Mouse (Mus musculus) layer of hippocampus, adult 11-12 months (tissue): ENCODE data around the gene Opcml.

Experiments used
- DNase-seq: peaks from one replicate; pipeline ENCODE4 v3.0.0; 2022; ENCODE audit warnings: low spot score

Gene Opcml

DNA sequence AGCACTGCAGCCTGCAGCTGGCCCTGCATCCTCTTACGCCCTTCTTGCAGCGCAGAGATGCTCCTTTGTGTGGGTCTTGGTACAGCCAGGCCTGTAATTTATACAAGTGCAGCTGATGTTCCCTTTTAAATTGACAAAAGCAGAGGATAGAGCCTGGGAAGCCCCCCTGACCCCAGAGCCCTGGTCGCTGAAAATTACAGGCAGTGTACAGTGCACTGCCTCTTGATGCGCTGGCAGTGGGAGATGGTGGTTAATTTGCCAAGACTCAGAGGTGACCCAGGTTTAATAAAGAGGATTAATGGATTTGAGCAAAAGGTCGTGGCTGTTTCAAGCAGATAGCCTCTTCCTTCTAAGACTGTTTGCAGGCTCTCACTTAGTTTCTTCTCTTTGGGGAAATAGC, 39.9 kb downstream of the Opcml start:
- no peak for DNase-seq

DNA sequence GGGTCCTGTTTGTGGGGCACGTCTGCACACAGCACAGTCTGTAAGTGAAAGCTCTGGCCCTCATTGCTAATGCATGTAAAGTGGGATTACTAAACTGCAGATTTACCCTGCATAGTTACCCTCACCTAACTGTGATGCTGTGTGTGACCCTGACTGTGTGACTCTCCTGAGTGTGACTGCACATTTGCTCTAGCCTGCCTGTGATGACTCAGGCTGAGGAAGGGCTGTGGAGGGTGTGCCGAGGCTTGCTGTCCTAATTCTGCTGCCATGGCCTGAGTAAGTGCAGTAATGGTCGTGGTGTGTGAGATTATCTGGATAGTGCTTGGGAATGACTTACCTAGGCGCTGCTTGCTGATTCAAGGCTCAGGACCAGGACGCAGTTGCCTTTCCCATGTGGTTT, 52.2 kb downstream of the Opcml start:
- no peak for DNase-seq

DNA sequence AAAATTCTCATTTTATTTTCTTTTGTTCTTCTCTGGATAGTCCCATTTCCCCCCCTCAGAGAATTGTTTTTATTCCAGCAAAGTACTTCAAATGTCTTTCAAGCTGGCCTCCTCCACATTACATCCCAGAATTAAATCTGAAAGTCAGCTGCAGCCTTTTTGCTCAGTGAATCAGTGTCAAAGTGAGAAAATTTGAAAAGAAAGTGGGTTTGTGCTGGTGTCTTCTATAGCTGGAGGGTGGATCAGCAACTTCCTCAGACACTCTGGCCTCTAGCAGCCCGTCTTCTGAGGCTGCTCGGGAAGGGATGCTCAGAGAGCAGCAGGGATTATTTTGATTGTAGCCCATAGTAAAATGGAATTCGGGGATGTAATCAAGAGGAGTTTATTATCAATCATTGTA, 81.0 kb downstream of the Opcml start:
- DNase-seq, result no peak

DNA sequence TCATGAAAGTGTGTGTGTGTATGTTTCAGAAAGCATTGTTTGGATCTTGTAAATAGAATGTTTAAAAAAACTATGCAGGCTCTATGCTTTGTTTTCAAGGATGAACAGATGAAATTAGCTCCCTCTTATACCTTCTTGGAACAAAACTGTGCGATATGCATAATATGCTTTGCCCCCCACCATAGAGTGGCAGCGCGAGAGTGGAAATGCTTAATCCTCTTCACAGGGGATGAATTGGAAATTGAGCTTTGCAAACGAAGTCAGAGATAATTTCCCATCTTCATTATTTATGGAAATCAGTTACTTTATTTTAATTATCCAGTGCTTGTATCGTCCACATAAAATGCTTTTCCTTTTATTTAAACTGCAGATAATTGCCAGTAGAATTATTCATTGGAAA, 99.1 kb downstream of the Opcml start:
- no peak for DNase-seq

DNA sequence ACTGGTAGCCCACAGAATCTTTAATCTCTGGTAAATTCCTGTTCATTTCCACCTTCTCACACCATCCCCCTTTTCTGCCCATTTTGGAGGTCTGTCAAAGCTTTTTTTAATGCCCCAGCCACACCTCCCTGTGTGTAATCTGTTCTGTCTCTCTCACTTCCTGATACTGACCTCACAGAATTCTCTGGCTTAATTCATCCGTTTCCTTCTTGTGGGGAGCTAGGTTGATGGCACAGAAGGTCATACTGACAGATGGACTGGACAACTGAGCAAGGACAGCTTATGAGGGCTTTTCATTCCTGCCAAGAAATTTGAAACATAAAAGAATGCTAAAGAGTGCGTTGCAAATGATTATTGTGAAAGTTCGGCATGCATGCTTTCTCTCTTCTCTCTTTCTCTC, 126.7 kb downstream of the Opcml start:
- DNase-seq, result no peak

DNA sequence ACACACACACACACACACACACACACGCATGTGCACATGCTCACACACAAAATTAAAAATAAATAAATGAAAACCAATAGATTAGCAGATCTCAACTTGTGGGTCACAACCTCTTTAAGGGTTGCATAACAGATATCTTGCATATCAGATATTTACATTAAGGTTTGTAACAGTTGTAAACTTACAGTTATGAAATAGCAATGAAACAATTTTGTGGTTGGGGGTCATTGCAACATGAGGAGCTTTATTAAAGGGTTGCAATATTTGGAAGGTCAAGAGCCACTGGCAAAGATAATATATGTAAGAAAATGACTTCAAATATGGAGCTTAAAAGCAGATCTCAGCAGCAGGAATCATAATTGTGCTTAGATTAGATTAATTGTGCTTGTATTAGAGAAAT, 132.9 kb downstream of the Opcml start:
- DNase-seq, result no peak

DNA sequence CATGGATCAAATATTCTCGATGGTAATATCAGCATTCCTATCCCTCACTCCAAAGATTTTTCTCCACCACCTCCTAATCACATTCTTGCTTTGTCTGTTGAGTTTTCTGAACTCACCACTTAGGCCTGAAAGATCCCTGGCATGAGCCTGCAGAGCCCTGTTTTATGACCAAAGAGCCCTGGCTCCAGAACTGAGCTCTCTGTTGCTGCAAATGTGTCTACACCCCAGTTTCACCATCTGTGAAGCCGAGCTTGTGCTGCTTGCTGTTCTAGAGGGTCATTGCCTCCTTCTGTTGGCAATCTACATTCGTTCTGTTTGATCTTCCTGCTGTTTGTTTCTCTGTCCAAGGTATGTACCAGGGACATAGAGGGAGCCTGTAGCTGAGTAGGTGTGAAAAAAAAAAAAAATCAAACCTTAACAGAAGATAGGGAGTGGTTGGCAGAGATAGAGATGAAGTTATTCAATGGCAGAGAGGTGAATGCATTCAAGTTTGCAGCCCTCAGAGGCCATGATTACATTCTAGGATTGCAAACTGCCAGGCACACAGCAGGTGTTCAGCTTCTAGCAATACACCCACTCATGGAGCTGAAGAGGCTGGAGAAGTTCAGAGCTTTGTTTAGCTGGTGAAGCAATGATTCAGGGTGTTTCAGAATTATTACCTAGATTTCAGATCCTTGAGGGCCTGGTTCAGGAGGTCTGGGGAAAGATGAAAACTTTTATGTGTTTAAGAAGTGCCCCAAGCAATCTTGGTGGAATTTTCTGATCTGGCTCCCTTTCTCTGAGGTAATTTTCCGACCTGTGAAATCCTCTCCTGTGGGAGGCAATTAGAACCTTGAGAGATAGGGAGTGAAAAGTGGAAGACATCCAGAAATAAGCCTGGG, 133.6 kb downstream of the Opcml start:
- DNase-seq, result no peak

DNA sequence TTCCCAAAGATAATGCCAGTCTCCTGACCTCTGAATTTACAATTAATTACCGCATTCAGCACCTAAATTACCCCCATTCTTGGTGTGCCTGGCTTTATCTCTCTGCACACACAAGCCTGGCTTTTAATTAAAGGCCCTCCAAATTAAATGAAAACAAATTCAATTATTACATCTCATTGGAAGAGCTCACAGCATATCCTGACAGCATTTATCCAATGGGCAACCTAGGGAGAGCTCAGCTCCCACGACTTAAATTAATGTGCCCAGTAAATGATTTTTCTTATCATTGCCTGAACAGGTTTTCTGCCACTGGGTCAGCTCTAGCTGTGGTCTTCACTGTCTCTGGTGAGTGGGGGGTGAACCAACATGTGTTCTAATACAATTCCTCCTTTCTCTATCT, 135.1 kb downstream of the Opcml start:
- no peak for DNase-seq

DNA sequence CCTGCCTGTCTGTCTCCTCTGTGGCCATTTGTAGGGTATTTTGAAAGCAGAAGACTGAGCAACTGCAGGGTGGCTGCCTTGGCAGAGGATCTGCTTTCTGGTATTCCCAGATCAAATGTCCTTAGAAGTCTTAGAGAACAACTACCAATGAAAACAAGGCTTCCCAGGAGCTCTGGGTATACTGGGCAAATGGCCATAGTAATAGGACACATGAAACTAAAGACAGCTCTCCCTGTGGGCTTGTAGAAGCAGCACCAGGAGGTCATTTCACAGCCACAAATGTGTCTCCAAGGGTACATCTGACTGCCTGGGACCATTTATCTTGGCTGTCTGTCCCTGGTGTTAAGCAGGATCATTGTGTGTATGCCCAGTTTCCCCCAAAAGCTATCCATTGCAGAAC, 146.7 kb downstream of the Opcml start:
- no peak for DNase-seq

DNA sequence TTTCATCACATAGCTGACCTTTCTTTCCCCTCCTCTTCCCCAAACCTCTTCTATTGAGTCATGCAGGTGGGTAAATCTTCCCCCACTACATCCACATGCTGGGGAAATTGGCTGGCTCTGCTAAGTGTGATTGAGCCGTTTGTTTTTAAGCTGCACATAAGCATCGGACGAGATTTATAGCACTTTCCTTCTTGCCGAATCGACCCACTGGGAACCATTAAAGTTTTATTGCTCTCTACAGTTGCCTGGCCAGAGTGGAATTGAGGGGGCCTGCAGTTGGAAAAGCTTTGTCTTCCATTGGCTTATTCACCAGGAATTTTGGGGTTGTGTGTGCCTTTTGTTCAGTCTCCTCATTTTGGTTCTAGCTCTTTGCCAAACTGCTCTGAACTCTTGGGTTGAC, 147.1 kb downstream of the Opcml start:
- DNase-seq, result no peak

DNA sequence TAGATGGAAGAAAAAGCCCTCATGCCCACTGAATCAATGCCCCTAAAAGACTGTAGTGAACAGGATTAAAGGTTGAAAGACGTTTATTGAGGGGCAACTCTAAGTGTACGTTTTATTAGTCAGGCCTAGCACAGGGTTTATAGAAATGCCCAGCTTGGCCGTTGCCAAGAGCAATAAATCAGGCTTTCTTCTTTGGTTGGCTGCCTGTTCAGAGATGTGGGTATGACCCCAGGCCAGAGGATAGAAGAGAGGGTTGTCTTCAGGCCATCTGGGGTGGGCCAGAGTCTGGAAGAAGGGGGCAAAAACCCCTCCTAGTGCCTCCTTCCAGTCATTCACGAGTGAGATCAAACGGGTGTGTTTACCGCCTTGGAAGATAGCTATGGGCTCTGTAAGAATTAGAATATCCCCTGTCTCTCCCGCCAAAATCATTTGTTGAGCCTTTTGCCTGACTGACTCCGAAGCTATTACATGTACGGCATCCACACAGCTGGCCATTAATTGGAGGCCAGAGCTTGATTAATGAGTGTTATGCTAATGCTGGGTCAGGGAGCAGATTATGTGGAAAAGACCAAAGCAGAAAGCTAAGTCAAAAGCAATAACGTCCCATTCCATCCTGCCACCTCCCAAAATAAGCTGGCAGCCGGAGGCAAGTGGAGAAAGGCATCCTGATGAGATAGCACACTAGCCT, 154.9 kb downstream of the Opcml start:
- no peak for DNase-seq

DNA sequence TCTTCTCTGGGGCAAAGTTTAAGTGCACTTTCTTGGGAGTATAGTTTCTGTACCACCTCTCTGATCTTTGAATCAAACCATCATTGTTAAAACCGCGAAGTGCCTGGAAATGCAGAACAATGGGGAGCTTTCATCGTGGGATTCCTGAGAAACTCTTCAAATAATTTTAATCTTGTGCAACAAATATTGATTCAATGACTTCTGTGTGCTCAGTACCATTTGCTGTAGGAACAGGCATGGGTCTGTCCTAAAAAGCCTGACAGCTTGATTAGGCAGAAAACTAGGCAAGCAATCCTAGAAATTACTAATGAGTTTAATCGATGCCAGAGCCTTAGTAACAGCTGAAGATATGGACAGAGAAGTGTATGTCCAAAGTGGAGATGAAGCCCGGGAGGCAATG, 160.5 kb downstream of the Opcml start:
- no peak for DNase-seq

DNA sequence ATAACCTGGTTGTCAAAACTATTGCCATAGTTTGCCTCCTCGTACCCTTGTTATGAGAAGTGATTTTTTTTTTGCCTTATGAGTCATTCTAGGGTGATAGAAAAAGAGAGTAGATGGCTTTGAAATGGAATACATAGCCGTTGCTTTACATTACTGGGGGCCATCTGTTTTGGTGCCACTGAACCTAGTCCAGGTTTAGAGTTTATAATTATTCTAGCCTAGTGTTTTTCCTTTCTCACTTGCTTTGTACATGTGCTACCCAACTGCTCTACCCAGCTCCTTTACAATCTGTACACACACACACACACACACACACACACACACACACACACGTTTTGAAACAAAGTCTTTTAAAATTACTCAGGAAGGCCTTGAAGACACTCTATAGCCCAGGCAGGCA, 171.1 kb downstream of the Opcml start:
- DNase-seq, result no peak

DNA sequence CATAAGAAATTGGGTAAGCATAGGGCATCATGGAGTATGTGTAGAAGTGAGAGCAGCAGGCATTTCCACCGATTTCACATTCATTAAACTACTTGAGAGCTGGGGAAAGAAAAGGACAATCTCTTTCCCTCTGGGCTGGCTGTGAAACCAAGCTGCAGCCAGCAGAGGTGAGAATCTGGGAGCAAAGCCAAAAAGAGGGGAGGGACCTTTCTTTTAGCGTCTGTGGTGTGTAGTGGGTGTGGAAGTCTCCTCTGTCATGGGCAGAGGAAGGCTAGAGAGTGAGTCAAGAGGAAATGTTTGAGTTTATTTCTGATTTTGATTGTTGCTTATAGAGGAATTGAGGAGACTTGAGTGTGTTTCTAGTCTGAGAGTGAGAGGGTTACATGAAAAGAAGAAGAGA, 172.8 kb downstream of the Opcml start:
- DNase-seq, result no peak

DNA sequence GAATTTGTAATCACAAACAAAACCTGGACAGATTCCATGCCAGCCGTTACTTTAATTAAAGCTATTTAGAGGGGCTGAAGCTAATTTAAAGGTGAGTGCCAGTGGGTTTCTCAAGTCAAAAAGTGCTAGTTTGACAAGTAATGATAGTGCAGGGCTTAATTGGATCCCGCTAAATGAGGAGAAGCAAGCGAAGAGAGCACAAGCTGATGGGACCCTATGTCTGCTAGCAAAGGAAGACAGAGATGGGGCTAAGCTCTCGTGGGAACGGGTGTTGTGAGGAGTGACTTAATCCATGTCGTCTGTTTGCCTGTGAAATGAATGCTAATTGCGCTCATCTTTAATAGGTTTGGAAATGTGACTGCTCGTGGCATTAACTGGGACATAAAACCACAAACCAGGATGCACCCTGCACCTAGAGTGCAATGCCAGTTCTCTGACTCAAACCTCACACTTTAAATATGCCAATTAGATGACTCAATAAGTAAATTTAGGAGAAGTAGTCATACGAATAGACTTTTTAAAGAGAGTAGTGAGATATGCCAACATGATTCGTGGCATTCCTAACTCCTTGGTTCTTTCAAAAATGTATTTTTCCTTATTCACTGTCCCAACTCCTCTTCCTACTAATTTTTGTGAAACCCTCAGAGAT, 174.5 kb downstream of the Opcml start:
- no peak for DNase-seq

DNA sequence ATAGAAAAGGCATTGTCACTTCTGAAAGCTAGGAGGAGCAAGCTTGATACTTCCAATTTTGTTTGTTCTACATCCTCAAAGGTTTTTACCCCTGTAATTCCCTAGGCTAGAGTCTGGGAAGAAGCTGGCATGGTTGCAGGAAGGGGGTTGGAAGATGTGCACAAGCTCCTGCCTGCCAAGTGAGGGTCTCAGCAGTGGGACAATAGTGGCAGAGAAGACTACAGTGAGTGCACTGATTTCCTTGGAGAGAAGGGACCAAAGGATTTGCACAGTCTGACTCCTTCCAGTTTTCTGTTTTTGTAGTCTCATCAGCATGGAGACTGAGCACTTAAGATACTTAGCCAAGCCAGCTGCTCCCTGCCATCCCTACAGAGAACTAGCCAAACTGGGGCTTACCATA, 177.7 kb downstream of the Opcml start:
- no peak for DNase-seq

DNA sequence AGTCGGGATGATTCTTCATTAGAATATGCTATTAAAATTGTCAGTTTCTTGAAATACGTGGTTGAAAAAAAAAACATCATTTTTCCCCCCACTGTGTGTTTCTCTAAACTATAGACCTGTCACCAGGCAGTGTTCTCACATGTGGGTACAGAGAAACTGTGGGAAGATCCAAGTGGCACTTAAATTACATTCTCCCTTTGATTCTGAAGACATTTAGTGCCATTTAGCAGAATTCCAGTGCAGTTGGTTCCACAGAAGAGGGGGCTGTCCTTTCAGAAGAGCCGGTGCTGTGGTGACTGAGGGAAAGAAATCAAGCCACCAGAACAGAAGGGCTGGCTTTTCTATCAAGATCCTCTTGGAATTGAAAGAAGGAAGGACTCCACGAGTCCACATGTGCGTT, 181.7 kb downstream of the Opcml start:
- DNase-seq, result no peak

DNA sequence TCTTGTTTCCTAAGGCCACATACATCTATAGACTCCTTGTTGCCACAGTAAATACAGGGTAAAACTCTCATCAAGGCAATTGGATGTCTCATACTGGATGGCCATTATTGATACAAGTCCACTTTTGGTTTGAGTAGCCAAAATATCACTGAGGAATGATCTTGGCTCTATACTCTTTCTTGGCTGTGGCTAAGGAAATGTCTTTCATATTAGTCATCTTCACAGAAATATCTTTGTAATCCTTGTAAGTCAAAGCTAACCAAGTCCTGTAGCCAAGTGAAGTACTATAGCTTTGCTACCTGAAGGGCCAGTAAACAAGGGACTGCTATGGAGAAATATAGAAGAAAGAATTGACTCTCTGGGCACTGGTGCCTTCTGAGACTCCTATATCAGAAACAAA, 192.0 kb downstream of the Opcml start:
- no peak for DNase-seq

DNA sequence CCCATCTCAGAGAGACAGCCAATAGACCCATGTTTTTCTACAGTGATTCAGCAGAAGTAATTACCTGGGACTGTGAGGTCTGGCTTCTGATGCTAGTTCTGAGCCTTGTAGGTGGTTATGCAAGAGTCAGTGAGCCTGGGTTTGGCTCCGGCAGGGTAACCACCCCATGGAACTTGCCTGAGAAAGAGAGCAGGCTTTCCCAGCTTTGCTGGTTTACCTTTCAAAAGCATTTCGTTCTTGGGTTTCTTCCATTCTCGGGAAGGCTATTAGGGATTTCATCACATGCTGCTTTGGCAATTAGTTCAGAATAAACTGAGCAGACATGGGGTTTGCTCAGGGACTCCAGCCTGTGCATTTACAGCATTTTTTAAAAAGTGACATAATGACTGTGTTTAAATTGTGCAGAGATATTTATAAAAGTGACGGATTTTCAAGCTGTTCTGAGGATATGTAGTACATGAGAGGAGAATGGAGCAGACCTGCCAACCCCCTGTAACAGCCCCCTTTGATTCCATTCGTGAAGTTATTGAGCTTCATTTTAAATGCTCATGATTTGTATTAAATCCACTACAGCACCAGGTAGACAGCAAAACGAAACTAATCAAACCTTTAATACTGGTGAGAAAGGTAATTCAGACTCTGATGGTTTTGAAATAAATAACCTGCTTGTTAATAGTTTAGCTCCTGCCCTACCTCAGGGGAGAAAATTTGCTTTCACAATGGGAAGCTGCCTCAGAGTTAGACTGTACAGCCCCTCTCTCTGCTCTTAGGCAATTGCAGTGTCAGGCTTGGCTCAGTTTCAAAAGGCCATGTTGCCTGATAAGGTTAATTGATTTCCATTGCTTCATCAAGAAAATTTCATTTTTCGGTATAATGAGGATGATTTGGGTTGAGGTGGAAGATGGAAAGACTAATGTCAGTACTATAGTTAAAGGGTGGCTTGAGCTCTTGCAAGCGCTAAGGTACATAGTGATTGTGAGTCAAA, 196.3 kb downstream of the Opcml start:
- no peak for DNase-seq

DNA sequence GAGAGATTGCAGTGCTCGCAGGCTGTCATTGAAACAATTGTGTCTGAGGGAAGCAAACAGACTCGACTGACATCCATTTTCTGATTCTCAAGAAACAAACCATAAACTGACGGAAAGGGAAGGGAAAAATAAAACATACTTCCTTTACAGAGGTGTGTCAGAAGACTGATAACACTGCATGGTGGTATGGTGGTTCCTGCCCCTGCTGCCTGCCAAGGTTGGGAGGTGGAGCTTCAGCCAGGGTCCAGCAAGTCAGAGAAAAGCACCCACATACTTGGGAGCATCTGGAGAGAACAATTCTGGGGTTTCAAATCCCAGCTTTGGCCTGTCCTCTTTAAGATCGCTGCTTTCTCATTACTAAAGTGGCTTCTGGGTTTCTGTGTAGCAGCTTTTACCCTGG, 201.0 kb downstream of the Opcml start:
- no peak for DNase-seq

DNA sequence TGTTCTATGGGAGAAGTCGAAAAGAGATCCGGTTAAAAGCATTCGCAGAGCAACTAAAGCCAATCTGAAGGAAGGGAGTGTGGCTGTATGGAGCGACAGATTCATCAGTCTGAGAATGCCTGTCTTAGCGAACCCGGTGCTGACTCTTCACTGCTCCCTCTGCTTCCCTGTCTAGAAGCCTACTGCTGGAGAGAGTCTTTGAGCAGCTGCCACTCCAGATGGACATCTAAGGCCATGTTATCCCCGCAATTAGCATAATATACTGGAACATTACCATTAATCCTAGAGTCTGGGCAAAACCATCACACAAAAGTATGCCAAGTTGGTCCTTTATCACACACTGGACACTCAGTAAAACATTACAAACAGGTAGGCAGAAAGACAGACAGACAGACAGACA, 206.0 kb downstream of the Opcml start:
- no peak for DNase-seq

DNA sequence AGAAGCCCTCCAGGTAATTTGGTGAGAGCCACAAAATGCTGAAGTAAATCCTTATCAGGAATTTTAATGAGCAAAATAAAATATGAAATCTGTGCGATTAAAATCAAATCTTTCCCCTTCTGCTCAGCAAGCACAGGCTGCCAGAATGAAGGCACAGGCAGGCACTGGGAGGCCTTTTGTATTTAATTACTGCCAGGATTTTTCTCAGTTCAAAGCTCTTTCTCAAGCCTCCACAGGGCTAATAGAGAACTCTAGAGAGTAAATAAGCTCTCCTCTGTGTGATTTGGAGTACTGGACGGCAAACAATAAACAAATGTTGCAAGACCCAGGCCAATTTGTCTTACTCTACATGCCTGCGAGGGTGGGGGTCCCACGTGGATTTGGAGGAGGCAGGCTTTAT, 208.2 kb downstream of the Opcml start:
- peak; percentile 20 for DNase-seq
